Mouse (Mus musculus): ENCODE measurements around the gene Rpl38. TPM values are rescaled to one million over a fixed set of nuclear protein-coding genes. Genes with fewer than 3 reads are reported as not detected.

Rpl38 gene
- polyA plus RNA-seq, 1 experiment from 2014 or later: 1,157 TPM

GRCm38 (mm10) chr11:114640658-114641057 is 27.7 kb upstream of the Rpl38 start:
- ATAC-seq (ENCODE audit: insufficient number of reproducible peaks, insufficient read depth, low FRiP score, low TSS enrichment, low read depth): no peak
- no peak overlapping the region for H3K4me3 ChIP-seq
- H3K9me3 ChIP-seq: no peaks in the 10 kb centered on the region
- no peak overlapping the region for H3K9ac ChIP-seq
- H3K4me1 ChIP-seq: peaks cover 24% of the 10 kb centered on the region
- no peak overlapping the region for H3K4me2 ChIP-seq
- no peak overlapping the region for H3K27ac ChIP-seq
- H3K27me3 ChIP-seq: peaks cover 35% of the 10 kb centered on the region
- H3K36me3 ChIP-seq: no peaks in the 10 kb centered on the region
- WGBS: 43% methylated on average over 6 of the region's 6 CpGs

GRCm38 (mm10) chr11:114641136-114641535 is 27.2 kb upstream of the Rpl38 start:
- WGBS: 85% methylated on average over 8 of the region's 8 CpGs

GRCm38 (mm10) chr11:114642184-114642583 is 26.1 kb upstream of the Rpl38 start:
- no peak overlapping the region for H3K9ac ChIP-seq
- H3K4me3 ChIP-seq: no peak overlapping the region
- H3K36me3 ChIP-seq: no peaks in the 10 kb centered on the region
- WGBS: 56% methylated on average over 12 of the region's 12 CpGs
- ATAC-seq (ENCODE audit: insufficient number of reproducible peaks, insufficient read depth, low FRiP score, low TSS enrichment, low read depth): no peak
- H3K27ac ChIP-seq: no peak overlapping the region
- 0 out of 2 replicates have a peak, but pooled peaks cover 2% of the 10 kb centered on the region for H3K9me3 ChIP-seq
- peaks cover 31% of the 10 kb centered on the region for H3K27me3 ChIP-seq
- H3K4me2 ChIP-seq: no peak overlapping the region
- H3K4me1 ChIP-seq: peaks cover 10% of the 10 kb centered on the region

More at GRCm38 (mm10) chr11:114641136-114641535, 27.2 kb upstream of the Rpl38 start:
- Histone ChIP-seq H3K36me3 (no peaks in the 10 kb centered on the region), H3K9me3 (no peaks in the 10 kb centered on the region), H3K27me3 (peaks cover 35% of the 10 kb centered on the region), H3K4me2 (no peak overlapping the region), H3K9ac (no peak overlapping the region), H3K4me3 (no peak overlapping the region), H3K27ac (no peak overlapping the region), H3K4me1 (peaks cover 19% of the 10 kb centered on the region)
- no peak for ATAC-seq (ENCODE audit: insufficient number of reproducible peaks, insufficient read depth, low FRiP score, low TSS enrichment, low read depth)

- H3K4me2 ChIP-seq: no peak overlapping the region
- 0 out of 2 replicates have a peak, but pooled peaks cover 2% of the 10 kb centered on the region for H3K9me3 ChIP-seq
- H3K4me1 ChIP-seq: peaks cover 8% of the 10 kb centered on the region
- ATAC-seq (ENCODE audit: insufficient number of reproducible peaks, insufficient read depth, low FRiP score, low TSS enrichment, low read depth): no peak
- peaks cover 24% of the 10 kb centered on the region for H3K27me3 ChIP-seq
- WGBS: 75% methylated on average over 11 of the region's 11 CpGs
- H3K36me3 ChIP-seq: no peaks in the 10 kb centered on the region
- no peak overlapping the region for H3K4me3 ChIP-seq
- no peak overlapping the region for H3K27ac ChIP-seq
- H3K9ac ChIP-seq: no peak overlapping the region
These were observed 25.4 kb upstream of the Rpl38 start for GRCm38 (mm10) chr11:114642926-114643325.

GRCm38 (mm10) chr11:114644122-114644521 is 24.2 kb upstream of the Rpl38 start:
- H3K4me2 ChIP-seq: no peak overlapping the region
- no peak overlapping the region for H3K4me3 ChIP-seq
- H3K27me3 ChIP-seq: peaks cover 13% of the 10 kb centered on the region
- H3K27ac ChIP-seq: no peak overlapping the region
- 44% methylated on average over 2 of the region's 2 CpGs for WGBS
- no peak overlapping the region for H3K9ac ChIP-seq
- H3K4me1 ChIP-seq: peaks cover 8% of the 10 kb centered on the region
- H3K36me3 ChIP-seq: no peaks in the 10 kb centered on the region
- 0 out of 2 replicates have a peak, but pooled peaks cover 2% of the 10 kb centered on the region for H3K9me3 ChIP-seq
- ATAC-seq (ENCODE audit: insufficient number of reproducible peaks, insufficient read depth, low FRiP score, low TSS enrichment, low read depth): no peak

GRCm38 (mm10) chr11:114649510-114649909 is 18.8 kb upstream of the Rpl38 start:
- ATAC-seq (ENCODE audit: insufficient number of reproducible peaks, insufficient read depth, low FRiP score, low TSS enrichment, low read depth): no peak
- no peak overlapping the region for H3K4me2 ChIP-seq
- 65% methylated on average over 4 of the region's 4 CpGs for WGBS
- H3K36me3 ChIP-seq: no peaks in the 10 kb centered on the region
- no peak overlapping the region for H3K4me3 ChIP-seq
- H3K9ac ChIP-seq: no peak overlapping the region
- no peaks in the 10 kb centered on the region for H3K4me1 ChIP-seq
- 0 out of 2 replicates have a peak, but pooled peaks cover 2% of the 10 kb centered on the region for H3K9me3 ChIP-seq
- H3K27ac ChIP-seq: no peak overlapping the region
- peaks cover 7% of the 10 kb centered on the region; the same call in 1 of the 2 replicates for H3K27me3 ChIP-seq

- no peak for ATAC-seq (ENCODE audit: insufficient number of reproducible peaks, insufficient read depth, low FRiP score, low TSS enrichment, low read depth)
- Histone ChIP-seq H3K4me3 (no peak overlapping the region), H3K9me3 (no peaks in the 10 kb centered on the region), H3K36me3 (no peaks in the 10 kb centered on the region), H3K4me1 (no peaks in the 10 kb centered on the region), H3K9ac (no peak overlapping the region), H3K27ac (no peak overlapping the region), H3K27me3 (peaks cover 19% of the 10 kb centered on the region), H3K4me2 (no peak overlapping the region)
- 4% methylated on average over 16 of the region's 16 CpGs for WGBS
These were observed 15.8 kb upstream of the Rpl38 start for GRCm38 (mm10) chr11:114652531-114652930.

GRCm38 (mm10) chr11:114653664-114654063 is 14.7 kb upstream of the Rpl38 start:
- Histone ChIP-seq H3K27ac (no peak overlapping the region), H3K27me3 (peaks cover 19% of the 10 kb centered on the region), H3K4me1 (no peaks in the 10 kb centered on the region), H3K9me3 (no peaks in the 10 kb centered on the region), H3K9ac (no peak overlapping the region), H3K4me2 (no peak overlapping the region), H3K36me3 (no peaks in the 10 kb centered on the region), H3K4me3 (no peak overlapping the region)
- no peak for ATAC-seq (ENCODE audit: insufficient number of reproducible peaks, insufficient read depth, low FRiP score, low TSS enrichment, low read depth)
- WGBS: 81% methylated on average over 6 of the region's 6 CpGs

GRCm38 (mm10) chr11:114654552-114654951 is 13.8 kb upstream of the Rpl38 start:
- Histone ChIP-seq H3K4me1 (no peaks in the 10 kb centered on the region), H3K4me2 (no peak overlapping the region), H3K9me3 (no peaks in the 10 kb centered on the region), H3K27ac (no peak overlapping the region), H3K9ac (no peak overlapping the region), H3K36me3 (no peaks in the 10 kb centered on the region), H3K27me3 (peaks cover 19% of the 10 kb centered on the region), H3K4me3 (no peak overlapping the region)
- no peak for ATAC-seq (ENCODE audit: insufficient number of reproducible peaks, insufficient read depth, low FRiP score, low TSS enrichment, low read depth)
- 48% methylated on average over 5 of the region's 5 CpGs for WGBS

GRCm38 (mm10) chr11:114655350-114656008 is 12.8 kb upstream of the Rpl38 start:
- no peaks in the 10 kb centered on the region for H3K36me3 ChIP-seq
- no peak for ATAC-seq (ENCODE audit: insufficient number of reproducible peaks, insufficient read depth, low FRiP score, low TSS enrichment, low read depth)
- no peak overlapping the region for H3K4me2 ChIP-seq
- H3K9me3 ChIP-seq: no peaks in the 10 kb centered on the region
- H3K4me3 ChIP-seq: no peak overlapping the region
- 79% methylated on average over 7 of the region's 7 CpGs for WGBS
- no peak overlapping the region for H3K9ac ChIP-seq
- no peaks in the 10 kb centered on the region for H3K4me1 ChIP-seq
- H3K27me3 ChIP-seq: peaks cover 19% of the 10 kb centered on the region
- H3K27ac ChIP-seq: no peak overlapping the region

GRCm38 (mm10) chr11:114656994-114657644 is 11.2 kb upstream of the Rpl38 start:
- WGBS: 47% methylated on average over 25 of the region's 27 CpGs
- ATAC-seq (ENCODE audit: insufficient number of reproducible peaks, insufficient read depth, low FRiP score, low TSS enrichment, low read depth): no peak

GRCm38 (mm10) chr11:114657737-114658136 is 10.6 kb upstream of the Rpl38 start:
- 19% methylated on average over 7 of the region's 7 CpGs for WGBS
- Histone ChIP-seq H3K36me3 (no peaks in the 10 kb centered on the region), H3K27me3 (peaks cover 19% of the 10 kb centered on the region), H3K4me3 (no peak overlapping the region), H3K4me1 (no peaks in the 10 kb centered on the region), H3K4me2 (no peak overlapping the region), H3K27ac (no peak overlapping the region), H3K9ac (no peak overlapping the region), H3K9me3 (no peaks in the 10 kb centered on the region)
- ATAC-seq (ENCODE audit: insufficient number of reproducible peaks, insufficient read depth, low FRiP score, low TSS enrichment, low read depth): no peak

More at GRCm38 (mm10) chr11:114656994-114657644, 11.2 kb upstream of the Rpl38 start:
- H3K4me2 ChIP-seq: no peak overlapping the region
- no peaks in the 10 kb centered on the region for H3K4me1 ChIP-seq
- no peaks in the 10 kb centered on the region for H3K9me3 ChIP-seq
- H3K27me3 ChIP-seq: peaks cover 19% of the 10 kb centered on the region
- no peak overlapping the region for H3K9ac ChIP-seq
- no peak overlapping the region for H3K4me3 ChIP-seq
- H3K36me3 ChIP-seq: no peaks in the 10 kb centered on the region
- no peak overlapping the region for H3K27ac ChIP-seq
